Mouse (Mus musculus) heart, embryonic 13.5 days (tissue): Measurements from ENCODE around the gene Tbc1d20. TPM values are rescaled to one million over a fixed set of nuclear protein-coding genes. Genes with fewer than 3 reads are reported as not detected.
A peak's percentile ranks its signal among the peaks of the same experiment; 100 is the strongest.
"Not testable (repeated sequence)": the region's sequence is repeated elsewhere in the genome, so short reads cannot be mapped to it uniquely, and the experiment has no call there.

Experiments used
- ATAC-seq: fragments of 200-750 bp; cut with Nextera tagmentation; 2 replicates; pipeline ENCODE4 v1.8.0; 2017; ENCODE audit warnings: moderate TSS enrichment; ENCODE audit not compliant: insufficient number of reproducible peaks, low FRiP score, low TSS enrichment; ENCODE audit errors: extremely low read depth
- H3K27ac ChIP-seq: fragments of 300-500 bp; sonication (generic); replicated peaks from 2 replicates; pipeline ENCODE4 v1.5.1; 2015; ENCODE audit warnings: moderate library complexity, mild to moderate bottlenecking, inconsistent platforms
- H3K27me3 ChIP-seq: fragments of 300-500 bp; sonication (generic); replicated peaks from 2 replicates; pipeline ENCODE4 v1.6.1; 2015; ENCODE audit warnings: mild to moderate bottlenecking, inconsistent platforms
- H3K36me3 ChIP-seq: fragments of 300-500 bp; sonication (generic); 2 replicates; pipeline ENCODE4 v1.6.1; 2015; ENCODE audit warnings: mild to moderate bottlenecking, inconsistent platforms
- H3K4me1 ChIP-seq: fragments of 300-500 bp; sonication (generic); 2 replicates; pipeline ENCODE4 v1.6.1; 2015; ENCODE audit warnings: inconsistent platforms
- H3K4me2 ChIP-seq: fragments of 300-500 bp; sonication (generic); 2 replicates; pipeline ENCODE4 v1.6.1; 2015; ENCODE audit warnings: inconsistent platforms, mild to moderate bottlenecking, moderate library complexity
- H3K4me3 ChIP-seq: fragments of 300-500 bp; sonication (generic); 2 replicates; pipeline ENCODE4 v1.5.1; 2015; ENCODE audit warnings: moderate library complexity, mild to moderate bottlenecking, inconsistent platforms
- H3K9ac ChIP-seq: fragments of 300-500 bp; sonication (generic); 2 replicates; pipeline ENCODE4 v1.6.1; 2015; ENCODE audit warnings: inconsistent platforms, mild to moderate bottlenecking, moderate library complexity
- H3K9me3 ChIP-seq: fragments of 300-500 bp; sonication (generic); 2 replicates; pipeline ENCODE4 v1.6.1; 2016; ENCODE audit warnings: inconsistent platforms
- WGBS: fragments of 180-500 bp; shearing (Covaris S2); methylation state at CpG from one replicate; pipeline ENCODE4 v1.1.7; 2015; ENCODE audit warnings: mixed read lengths; 5-methylcytosine and 5-hydroxymethylcytosine counted together
- polyA plus RNA-seq: library from polyadenylated mRNA; unstranded; fragments of >200 nt; fragmentation: Nextera tagmentation; extraction: Ambion mirVana; gene quantifications from 2 replicates; pipeline ENCODE4 v1.2.1, GENCODE M21; 2015

Gene Tbc1d20
- polyA plus RNA-seq: 29.1 and 30.4 TPM in 2 replicates

- Histone ChIP-seq H3K9ac (peak within 1 kb of the TSS; percentile 98), H3K4me2 (peak within 1 kb of the TSS; percentile 95), H3K4me3 (peak within 1 kb of the TSS; percentile 93), H3K9me3 (no peaks in the 10 kb centered on the region), H3K27me3 (no peaks in the 10 kb centered on the region), H3K4me1 (peaks cover 46% of the 10 kb centered on the region), H3K27ac (peak within 1 kb of the TSS; percentile 91), H3K36me3 (no peaks in the 10 kb centered on the region)
- ATAC-seq: peak; percentile 97
- WGBS: under 1% methylated on average over 68 of the region's 70 CpGs
Measured at GRCm38 (mm10) chr2:152293727-152294475, at the start of gene Tbc1d20. Gene Tbc1d20 (plus strand): TSS chr2:152293828.

- no peak overlapping the region for H3K9ac ChIP-seq
- H3K36me3 ChIP-seq: peaks cover 36% of the 10 kb centered on the region
- no peaks in the 10 kb centered on the region for H3K27me3 ChIP-seq
- H3K4me3 ChIP-seq: no peak overlapping the region
- H3K4me2 ChIP-seq: no peak overlapping the region
- no peak for ATAC-seq
- H3K4me1 ChIP-seq: peaks cover 15% of the 10 kb centered on the region
- WGBS: 76% methylated on average over 1 of the region's 1 CpGs
- H3K9me3 ChIP-seq: no peaks in the 10 kb centered on the region
- H3K27ac ChIP-seq: no peak overlapping the region
Measured at GRCm38 (mm10) chr2:152247213-152247612, 46.4 kb upstream of the Tbc1d20 start.

GRCm38 (mm10) chr2:152250511-152250910, 43.1 kb upstream of the Tbc1d20 start:
- Histone ChIP-seq H3K4me2 (no peak overlapping the region), H3K27me3 (no peaks in the 10 kb centered on the region), H3K36me3 (peaks cover 49% of the 10 kb centered on the region), H3K9ac (no peak overlapping the region), H3K9me3 (no peaks in the 10 kb centered on the region), H3K4me3 (no peak overlapping the region), H3K4me1 (peaks cover 12% of the 10 kb centered on the region), H3K27ac (0 out of 2 replicates have a peak overlapping the region, but pooled peaks have one; percentile 21)
- WGBS: 45% methylated on average over 4 of the region's 4 CpGs
- no peak for ATAC-seq

- Histone ChIP-seq H3K9me3 (no peaks in the 10 kb centered on the region), H3K9ac (no peak overlapping the region), H3K27me3 (no peaks in the 10 kb centered on the region), H3K4me3 (no peak overlapping the region), H3K4me2 (no peak overlapping the region), H3K4me1 (no peaks in the 10 kb centered on the region), H3K27ac (no peak overlapping the region), H3K36me3 (peaks cover 83% of the 10 kb centered on the region)
- ATAC-seq: no peak
- WGBS: 87% methylated on average over 1 of the region's 1 CpGs
Measured at GRCm38 (mm10) chr2:152259739-152260138, 33.9 kb upstream of the Tbc1d20 start.

- Histone ChIP-seq H3K4me2 (no peak overlapping the region), H3K4me1 (no peaks in the 10 kb centered on the region), H3K9me3 (no peaks in the 10 kb centered on the region), H3K9ac (no peak overlapping the region), H3K27ac (no peak overlapping the region), H3K36me3 (peaks cover 86% of the 10 kb centered on the region), H3K27me3 (no peaks in the 10 kb centered on the region), H3K4me3 (no peak overlapping the region)
- WGBS: 66% methylated on average over 2 of the region's 2 CpGs
- no peak for ATAC-seq
Measured at GRCm38 (mm10) chr2:152273639-152274038, 20.0 kb upstream of the Tbc1d20 start.

- Histone ChIP-seq H3K4me2 (no peak overlapping the region), H3K27ac (no peak overlapping the region), H3K9ac (no peak overlapping the region), H3K27me3 (no peaks in the 10 kb centered on the region), H3K36me3 (peaks cover 83% of the 10 kb centered on the region), H3K4me1 (no peaks in the 10 kb centered on the region), H3K9me3 (no peaks in the 10 kb centered on the region), H3K4me3 (no peak overlapping the region)
- ATAC-seq: no peak
- WGBS: 85% methylated on average over 3 of the region's 3 CpGs
Measured at GRCm38 (mm10) chr2:152281407-152281806, 12.2 kb upstream of the Tbc1d20 start.

GRCm38 (mm10) chr2:152287560-152287959, 6.1 kb upstream of the Tbc1d20 start:
- no peak overlapping the region for H3K9ac ChIP-seq
- no peaks in the 10 kb centered on the region for H3K9me3 ChIP-seq
- H3K36me3 ChIP-seq: peaks cover 61% of the 10 kb centered on the region
- H3K4me1 ChIP-seq: no peaks in the 10 kb centered on the region
- H3K4me2 ChIP-seq: no peak overlapping the region
- H3K27ac ChIP-seq: no peak overlapping the region
- 92% methylated on average over 5 of the region's 5 CpGs for WGBS
- ATAC-seq: no peak
- no peak overlapping the region for H3K4me3 ChIP-seq
- H3K27me3 ChIP-seq: no peaks in the 10 kb centered on the region

GRCm38 (mm10) chr2:152288046-152288445, 5.6 kb upstream of the Tbc1d20 start:
- Histone ChIP-seq H3K9me3 (no peaks in the 10 kb centered on the region), H3K27me3 (no peaks in the 10 kb centered on the region), H3K4me2 (no peak overlapping the region), H3K36me3 (peaks cover 56% of the 10 kb centered on the region), H3K27ac (no peak overlapping the region), H3K4me1 (no peaks in the 10 kb centered on the region), H3K9ac (no peak overlapping the region), H3K4me3 (no peak overlapping the region)
- WGBS: 63% methylated on average over 8 of the region's 8 CpGs
- no peak for ATAC-seq

- not testable (repeated sequence) for H3K27me3 ChIP-seq, H3K27ac ChIP-seq, H3K4me2 ChIP-seq, H3K9me3 ChIP-seq, H3K4me1 ChIP-seq, ATAC-seq, H3K9ac ChIP-seq, H3K4me3 ChIP-seq
- WGBS: 82% methylated on average over 2 of the region's 2 CpGs
- H3K36me3 ChIP-seq: peaks cover 40% of the 10 kb centered on the region
Measured at GRCm38 (mm10) chr2:152289623-152290022, 4.0 kb upstream of the Tbc1d20 start.

GRCm38 (mm10) chr2:152292475-152292874, 1.2 kb upstream of the Tbc1d20 start:
- Histone ChIP-seq H3K27me3 (no peaks in the 10 kb centered on the region), H3K4me1 (peaks cover 32% of the 10 kb centered on the region), H3K4me2 (no peak overlapping the region), H3K4me3 (no peak overlapping the region), H3K9ac (no peak overlapping the region), H3K9me3 (no peaks in the 10 kb centered on the region), H3K27ac (no peak overlapping the region), H3K36me3 (peaks cover 13% of the 10 kb centered on the region)
- 60% methylated on average over 2 of the region's 2 CpGs for WGBS
- ATAC-seq: no peak

- H3K4me2 ChIP-seq: peak overlapping the region; percentile 95
- under 1% methylated on average over 15 of the region's 15 CpGs for WGBS
- ATAC-seq: 0 out of 2 replicates have a peak, but pooled peaks have one; percentile 9
- no peaks in the 10 kb centered on the region for H3K27me3 ChIP-seq
- H3K9me3 ChIP-seq: no peaks in the 10 kb centered on the region
- H3K4me3 ChIP-seq: peak overlapping the region; percentile 93
- no peak overlapping the region for H3K27ac ChIP-seq
- H3K9ac ChIP-seq: peak overlapping the region; percentile 98
- peaks cover 39% of the 10 kb centered on the region for H3K4me1 ChIP-seq
- peaks cover 5% of the 10 kb centered on the region for H3K36me3 ChIP-seq
Measured at GRCm38 (mm10) chr2:152293179-152293726, 375 bp upstream of the Tbc1d20 start.

GRCm38 (mm10) chr2:152294541-152294940, 913 bp downstream of the Tbc1d20 start:
- WGBS: 38% methylated on average over 5 of the region's 5 CpGs
- Histone ChIP-seq H3K36me3 (no peaks in the 10 kb centered on the region), H3K27ac (peak overlapping the region; percentile 91), H3K4me1 (peaks cover 46% of the 10 kb centered on the region), H3K27me3 (no peaks in the 10 kb centered on the region), H3K4me2 (peak overlapping the region; percentile 95), H3K4me3 (peak overlapping the region; percentile 93), H3K9me3 (no peaks in the 10 kb centered on the region), H3K9ac (peak overlapping the region; percentile 98)
- no peak for ATAC-seq
